Mouse (Mus musculus) cerebellum, postnatal 14 days (tissue): Measurements from ENCODE around the gene Slc5a8.

ENCODE experiments used
- DNase-seq, 2 experiments: peaks; one replicate each; pipeline ENCODE4 v3.0.0; 2021; ENCODE audit warnings: mixed read lengths in 2 of 2

Slc5a8 gene

DNA sequence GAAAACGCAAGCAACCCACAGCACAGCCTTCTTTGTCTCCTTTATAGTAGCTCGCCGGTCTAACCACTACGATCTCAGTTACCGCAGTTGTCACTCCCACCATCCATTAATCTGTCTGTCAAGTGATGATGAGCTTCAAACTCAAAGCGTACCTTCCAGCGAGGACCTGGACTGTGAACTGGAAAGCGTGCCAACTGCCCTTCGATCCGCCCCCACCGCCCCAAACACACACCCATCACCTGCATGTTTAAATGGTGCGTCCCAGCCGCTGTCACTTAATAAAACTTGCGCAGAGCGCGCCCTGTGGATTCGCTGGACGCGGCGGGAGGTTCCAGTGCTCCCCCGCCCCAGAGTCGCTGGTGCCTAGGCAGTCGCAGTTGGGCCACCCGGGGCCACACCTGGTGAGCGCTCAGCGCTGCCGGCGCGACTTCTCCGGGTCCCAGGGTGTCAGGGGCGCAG is at the start of gene Slc5a8:
Gene Slc5a8 (plus strand): TSS at position 361 of the 459 bp plus-strand sequence.
- DNase-seq: no peak

DNA sequence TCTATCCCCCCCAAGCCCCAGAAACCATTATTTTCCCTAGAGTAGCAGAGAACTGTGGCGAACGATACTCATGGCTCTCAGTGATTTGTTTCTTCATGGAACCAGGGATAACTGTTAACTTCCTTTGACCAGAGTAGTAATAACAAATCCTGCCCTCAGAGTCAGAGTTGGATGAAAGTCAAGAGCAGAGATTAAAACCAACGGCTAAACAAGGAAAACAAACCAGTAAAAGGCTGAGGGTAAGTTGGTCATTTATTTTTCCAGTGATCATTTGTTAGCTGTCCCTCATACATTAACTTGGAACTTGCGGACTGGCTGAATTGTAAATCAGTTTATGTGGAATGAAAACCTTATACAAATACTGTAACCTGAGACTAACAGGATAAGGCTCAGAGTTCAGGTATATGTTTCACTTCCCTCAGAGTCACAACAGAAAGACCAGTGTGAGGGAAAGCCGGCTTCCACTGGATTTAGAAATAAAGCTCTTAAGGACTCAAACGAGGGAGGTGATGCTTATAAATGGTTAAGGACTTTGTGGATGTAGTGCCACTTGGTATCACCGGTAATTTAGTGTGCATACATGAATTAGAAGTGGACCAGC is 36.8 kb upstream of the Slc5a8 start:
- DNase-seq: no peak

DNA sequence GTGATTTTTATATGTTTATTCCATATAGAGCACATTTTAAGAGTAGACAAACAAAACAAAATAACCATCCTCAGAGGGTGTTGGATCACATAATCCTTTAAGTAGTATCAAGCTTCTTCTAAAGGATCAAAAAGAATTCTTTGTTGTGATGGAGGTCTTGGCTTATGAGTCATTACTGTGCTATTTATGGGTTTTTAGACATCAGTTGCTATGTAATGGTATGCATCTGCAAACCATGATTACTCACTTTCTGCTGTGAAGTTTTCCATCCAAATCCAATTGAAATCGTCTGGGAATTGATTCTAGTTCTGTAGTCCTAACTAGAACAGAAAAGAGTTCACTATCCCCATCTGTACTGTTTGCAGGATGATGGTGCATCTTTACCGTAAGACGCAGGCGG is 35.8 kb upstream of the Slc5a8 start:
- no peak for DNase-seq

DNA sequence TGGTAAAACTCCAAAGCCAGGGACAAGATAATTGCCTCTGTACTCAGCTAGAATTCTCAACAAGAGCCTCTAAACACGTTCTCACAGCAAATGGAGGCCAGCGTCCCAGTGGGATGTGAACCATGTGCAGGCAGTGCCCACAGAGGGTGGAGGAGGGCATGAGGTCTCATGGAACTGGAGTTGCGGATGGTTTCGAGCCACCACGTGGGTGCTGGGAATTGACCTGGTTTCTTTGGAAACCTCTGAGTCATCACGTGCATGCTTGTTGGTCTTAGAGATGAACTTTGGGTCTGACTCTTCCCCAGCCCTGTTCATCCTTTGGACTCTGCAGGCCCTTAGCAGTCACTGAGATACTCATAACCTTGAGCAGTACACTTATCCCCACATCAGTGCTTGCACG is 32.5 kb upstream of the Slc5a8 start:
- DNase-seq: no peak

DNA sequence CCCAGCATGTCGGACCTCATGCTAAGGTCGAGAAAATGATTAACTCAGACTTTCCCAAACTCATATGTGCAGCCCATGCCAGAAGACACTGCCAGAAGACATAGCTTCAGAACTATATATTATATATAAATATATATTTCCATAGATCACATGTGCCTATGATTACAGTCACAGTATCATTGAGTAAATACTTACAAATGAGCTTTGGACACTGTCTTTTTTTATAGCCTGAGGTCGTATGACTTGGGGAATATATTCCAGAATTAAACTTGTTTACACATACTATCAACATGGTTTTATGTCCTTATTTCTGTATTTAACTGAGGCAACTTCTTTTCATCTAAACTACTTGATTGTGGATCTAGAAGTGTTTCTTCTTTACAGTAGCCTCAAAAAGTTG is 24.9 kb upstream of the Slc5a8 start:
- DNase-seq: no peak

DNA sequence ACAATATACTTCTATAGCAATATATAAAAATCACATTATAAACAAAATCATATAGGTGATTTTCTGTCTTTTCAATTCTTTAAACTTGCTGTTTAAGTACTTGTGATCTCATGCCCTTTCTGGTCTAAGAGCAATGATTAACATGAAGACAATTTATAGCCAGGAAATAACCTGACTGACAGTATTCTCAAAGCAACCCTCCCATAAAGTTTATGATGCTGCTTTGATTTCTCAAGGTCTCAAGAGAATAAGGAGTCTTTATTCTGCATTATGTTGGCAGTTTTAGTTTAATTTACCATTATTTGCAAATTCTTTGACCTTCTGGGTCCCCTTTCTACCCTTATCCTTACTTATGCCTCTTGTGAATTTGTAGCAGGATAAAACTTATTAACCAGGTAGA is 24.4 kb upstream of the Slc5a8 start:
- DNase-seq: no peak

DNA sequence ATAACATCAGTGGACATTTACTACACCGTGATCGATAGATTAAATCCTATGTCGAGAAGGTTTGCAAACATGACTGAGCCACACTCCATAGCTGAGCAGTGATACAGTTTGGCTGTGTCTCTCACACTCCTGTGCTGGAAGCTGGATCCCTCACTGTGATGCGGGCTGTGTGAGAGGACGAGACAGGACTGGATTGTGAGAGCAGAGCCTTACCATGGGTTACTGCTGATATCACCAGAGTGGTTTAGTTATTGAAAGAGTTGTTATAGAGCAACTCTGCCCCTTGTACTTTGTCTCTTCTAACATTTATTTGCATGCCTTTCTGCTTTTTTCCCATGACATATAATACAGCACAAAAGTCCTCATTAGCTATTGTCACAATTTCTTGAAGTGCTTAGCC is 23.5 kb upstream of the Slc5a8 start:
- DNase-seq: no peak

DNA sequence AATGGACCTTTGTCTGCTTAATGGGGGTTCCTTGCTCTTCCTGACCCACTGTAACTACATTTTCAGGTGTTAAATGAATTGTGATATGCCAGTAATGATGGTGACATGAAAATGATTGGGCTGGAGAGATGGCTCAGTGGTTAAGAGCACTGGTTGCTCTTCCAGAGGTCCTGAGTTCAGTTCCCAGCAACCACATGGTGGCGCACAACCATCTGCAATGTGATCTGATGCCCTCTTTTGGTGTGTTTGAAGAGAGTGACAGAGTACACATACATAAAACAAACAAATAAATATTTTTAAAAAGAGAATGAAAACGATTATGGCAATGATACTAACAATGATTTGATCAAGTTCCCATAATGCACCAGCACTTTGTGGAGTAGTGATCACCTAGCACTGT is 19.8 kb upstream of the Slc5a8 start:
- no peak for DNase-seq

DNA sequence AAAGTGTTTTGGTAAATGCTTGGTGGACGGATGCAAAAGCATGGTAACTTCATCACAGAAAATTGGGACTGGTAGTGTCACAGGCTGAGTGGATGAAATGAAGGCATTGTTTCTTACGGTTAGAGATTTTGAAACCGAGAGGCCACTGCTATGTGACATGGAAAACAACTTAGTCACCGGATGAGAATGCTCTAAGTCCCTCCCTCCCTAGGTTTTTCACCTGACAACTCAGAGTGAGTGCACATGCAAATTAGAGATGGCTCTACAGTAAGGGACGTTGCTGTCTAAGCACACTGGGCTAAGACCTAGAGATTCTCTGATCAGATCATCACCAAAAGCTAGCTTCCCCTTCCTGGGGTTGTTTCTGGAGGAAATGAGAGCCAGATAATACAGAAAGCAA is 10.9 kb upstream of the Slc5a8 start:
- DNase-seq: no peak

DNA sequence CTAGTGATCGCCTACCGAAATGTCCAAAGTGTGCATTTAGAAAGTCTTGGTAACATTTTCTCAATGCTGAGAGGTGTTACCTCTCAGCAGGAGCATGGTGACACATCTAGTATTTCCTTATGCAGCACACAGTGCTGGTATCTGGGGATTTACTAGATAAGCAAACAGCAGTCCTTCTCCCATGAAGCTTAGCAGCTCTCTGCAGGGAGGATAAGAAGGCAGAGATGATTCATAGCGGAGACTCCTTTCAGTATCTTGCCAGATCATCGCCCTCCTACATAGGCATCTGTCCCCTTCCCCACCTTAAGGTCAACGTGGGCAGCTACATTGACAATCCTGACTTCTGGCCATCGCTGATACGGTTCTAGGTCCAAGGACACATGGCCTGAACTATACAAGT is 8.4 kb upstream of the Slc5a8 start:
- DNase-seq: no peak

DNA sequence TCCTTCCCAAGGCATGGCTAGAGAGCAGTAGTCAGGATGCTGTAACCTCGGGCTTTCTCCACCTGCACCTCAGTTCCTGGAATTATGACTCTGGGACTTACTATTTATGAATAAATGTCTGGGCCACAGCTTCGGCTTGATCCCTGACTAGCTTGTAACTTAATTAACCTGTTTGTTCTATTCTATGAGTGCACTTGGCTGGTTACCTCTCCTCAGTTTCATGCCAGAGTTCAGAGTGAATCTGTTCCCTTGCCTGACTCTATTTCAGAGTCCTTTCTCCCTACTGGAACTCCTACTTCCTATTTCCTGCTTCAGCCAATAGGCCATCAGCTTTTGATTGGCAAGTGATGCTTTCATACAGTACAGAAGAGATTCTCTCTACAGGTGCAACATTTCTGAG is 2.1 kb upstream of the Slc5a8 start:
- no peak for DNase-seq

DNA sequence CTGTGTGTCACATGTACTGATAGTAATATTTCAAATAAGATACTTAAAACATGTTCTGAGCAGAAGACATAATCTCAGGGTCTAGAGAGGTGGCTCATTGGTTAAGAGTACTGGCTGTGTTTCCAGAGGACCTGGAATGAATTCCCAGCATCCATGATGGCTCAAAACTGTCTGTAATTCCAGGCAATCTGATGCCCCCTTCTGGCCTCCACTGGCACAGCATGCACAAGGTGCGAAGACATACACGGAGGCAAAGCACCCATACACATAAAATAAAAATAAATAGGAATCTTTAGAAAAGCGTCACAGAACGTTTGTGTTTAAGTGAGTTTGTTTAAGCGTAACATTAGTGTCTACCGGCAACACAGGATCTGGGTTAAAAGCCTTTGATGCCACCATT is 956 bp upstream of the Slc5a8 start:
- DNase-seq: no peak

DNA sequence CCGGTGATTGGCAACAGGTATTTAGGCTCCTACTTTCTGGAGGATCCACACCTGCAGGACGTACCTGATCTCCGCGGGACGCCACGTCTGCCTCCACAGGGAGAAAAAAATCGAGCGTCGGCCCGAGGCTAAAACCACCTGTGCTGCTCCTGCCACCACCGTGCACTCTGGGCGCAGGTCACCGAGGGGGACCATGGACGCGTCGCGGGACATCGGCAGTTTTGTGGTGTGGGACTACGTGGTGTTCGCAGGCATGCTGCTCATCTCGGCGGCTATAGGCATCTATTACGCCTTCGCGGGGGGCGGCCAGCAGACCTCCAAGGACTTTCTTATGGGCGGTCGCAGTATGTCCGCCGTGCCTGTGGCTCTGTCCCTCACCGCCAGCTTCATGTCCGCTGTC is 322 bp downstream of the Slc5a8 start:
- no peak for DNase-seq

DNA sequence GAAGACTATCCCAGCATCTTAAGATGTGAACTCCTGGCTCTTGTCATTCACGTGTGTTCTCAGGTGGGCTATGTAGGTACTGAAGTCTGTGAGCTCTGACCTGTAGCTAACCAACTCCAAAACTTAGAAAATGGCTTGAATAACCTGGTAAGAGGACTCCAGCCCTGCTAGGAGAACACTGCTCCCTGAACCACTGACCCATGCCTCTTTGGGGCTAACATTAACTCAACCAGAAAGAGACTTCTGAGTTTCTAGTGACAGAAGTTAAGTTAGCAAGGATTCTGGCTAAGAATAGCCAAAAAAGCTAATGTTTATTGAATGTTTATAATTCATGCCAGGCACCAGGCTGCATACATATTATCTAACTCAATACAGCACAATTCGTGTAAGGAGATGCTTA is 2.6 kb downstream of the Slc5a8 start:
- no peak for DNase-seq

DNA sequence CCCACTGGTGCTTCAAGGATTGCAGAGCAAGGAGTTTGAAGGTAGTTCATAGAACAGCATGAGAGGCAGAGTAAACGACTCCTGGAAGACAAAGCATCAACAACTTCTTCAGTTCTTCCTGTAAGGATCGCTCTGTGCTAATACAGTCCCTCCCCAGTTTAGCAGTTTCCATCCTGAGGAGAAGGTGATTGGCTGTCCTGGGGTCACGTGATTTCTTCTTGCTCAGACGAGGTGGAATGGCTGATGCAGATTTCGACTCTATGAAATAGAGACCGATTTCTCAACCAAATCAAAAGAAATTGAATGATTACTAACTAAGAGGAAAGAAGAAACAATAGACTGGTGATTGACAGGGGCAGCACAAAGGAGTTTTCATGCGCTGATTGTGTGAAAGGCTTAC is 5.6 kb downstream of the Slc5a8 start:
- DNase-seq: no peak

DNA sequence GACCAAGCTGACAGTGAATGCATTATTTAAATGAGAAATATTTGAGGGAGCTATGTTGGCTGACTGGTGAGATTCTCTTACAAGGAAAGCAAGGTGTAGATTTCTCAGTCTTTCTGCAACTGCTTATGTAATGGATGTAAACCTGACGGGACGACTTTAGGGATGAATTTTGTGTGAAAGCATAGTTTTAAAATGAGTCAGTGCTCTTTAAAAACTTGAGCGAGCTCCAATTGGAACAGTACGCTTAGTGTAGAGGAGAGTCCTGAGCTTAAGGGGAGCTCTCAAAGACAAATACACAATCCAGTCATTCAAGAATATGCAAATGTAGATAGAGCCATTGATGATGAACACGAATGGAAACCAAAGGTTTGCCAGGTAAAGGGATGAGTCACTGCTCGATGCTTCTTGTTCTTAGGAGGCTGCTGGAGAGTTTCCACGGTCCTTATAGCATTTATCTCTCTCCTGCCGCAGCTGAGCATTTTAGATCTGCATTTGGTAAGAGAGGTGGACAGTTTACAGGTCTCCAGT is 6.8 kb downstream of the Slc5a8 start:
- DNase-seq: no peak

DNA sequence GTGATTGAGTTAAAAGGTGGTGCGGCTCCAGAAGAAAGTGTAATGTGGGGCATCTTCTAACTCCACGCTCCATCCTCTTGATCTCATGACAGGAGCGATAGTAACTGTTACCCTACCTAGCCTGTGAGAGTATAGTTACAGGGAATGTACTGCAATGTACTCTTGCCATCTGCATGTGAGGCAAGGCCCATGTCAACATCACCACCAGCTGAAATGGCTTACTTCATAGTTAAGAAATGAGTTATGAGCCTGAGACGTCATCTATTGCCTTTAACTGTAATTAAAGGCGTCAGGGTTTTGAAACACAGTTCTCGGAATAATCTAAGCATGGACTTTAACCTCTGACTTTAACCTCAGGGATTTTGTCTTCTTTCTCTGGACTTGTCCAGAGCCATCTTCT is 11.2 kb downstream of the Slc5a8 start:
- no peak for DNase-seq

DNA sequence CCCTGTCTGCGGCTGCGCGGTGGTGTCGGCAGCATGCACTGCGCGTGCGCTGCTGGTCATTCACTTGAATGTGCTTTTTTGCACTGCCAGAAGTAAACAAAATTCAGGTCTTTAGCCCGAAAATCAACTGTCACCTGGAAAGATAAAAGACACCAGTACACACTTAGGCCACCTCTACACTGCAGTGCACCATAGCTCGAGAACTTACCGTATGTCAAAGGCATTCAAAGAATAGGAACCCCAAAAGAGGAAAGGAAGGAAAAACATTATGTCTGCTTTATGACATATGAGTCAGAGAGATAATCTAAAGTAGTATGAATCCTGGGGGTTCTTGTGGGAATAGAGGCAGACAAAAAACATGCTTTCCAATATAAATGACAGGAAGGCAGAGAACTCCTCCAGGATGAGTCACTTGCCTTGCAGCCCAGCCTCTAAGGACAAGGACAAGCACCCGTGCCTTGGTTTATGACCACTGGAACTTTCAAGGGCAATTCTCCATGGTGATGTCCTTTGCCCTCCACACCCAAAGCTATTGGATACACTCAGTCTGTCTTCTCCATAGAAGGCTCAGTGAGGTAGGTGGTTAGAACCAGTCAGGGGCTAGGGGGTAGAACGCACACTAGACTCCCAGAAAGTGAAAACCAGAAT is 64.0 kb downstream of the Slc5a8 start:
- DNase-seq: no peak

DNA sequence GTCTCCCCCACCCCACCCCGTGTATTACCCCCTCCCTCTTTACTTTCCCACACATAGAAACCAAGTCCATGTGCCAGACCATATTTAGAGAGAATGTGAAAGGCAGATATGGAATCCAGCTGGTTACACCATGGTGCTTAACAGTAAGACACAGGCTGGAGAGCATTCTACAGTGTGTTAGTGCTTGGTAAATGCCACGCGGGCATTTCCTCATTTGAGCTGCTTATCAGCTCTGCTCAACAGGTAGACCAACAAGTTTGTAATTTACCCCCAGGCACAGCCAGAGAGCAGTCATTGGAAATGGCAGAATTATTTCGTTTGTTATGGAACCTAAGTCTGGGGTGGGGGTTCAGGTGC is 64.5 kb downstream of the Slc5a8 start:
- DNase-seq: no peak

DNA sequence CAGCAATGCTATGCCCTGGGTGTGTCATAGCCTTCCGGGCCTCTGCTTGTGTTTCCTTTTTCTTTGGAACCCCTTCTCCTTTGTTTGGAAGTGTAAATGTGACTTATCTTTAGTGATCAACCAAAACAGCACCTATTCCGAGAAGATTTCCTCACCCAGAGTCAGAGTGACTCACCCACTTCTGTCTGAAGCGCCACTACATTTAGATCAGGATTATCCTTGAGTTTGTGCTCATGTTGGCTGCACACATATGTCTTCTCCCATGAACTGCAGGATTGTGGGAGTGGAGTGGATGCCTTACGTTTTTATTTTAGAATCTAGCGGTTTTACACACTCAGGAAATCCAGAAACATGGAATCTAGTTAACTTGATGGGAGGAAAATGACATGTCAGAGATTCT is 75.0 kb downstream of the Slc5a8 start:
- no peak for DNase-seq

DNA sequence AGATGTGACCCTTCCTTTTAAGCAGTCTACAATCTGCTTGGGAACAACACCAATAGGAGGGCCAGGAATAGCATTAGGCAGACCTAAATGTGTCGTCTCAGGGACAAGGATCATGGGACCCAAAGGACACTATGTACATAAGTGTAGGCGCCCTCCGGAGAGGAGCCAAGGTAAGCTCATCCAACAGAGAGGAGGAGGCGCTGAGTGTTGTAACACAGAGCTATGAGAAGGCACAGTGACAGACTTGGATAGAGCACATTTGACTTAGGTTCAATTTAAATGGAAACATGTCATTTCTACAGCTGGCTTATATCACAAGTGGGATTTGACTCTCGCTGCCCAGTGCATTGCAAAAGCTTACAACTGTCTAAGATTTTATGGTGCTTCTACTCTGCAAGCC is 82.8 kb downstream of the Slc5a8 start:
- no peak for DNase-seq

DNA sequence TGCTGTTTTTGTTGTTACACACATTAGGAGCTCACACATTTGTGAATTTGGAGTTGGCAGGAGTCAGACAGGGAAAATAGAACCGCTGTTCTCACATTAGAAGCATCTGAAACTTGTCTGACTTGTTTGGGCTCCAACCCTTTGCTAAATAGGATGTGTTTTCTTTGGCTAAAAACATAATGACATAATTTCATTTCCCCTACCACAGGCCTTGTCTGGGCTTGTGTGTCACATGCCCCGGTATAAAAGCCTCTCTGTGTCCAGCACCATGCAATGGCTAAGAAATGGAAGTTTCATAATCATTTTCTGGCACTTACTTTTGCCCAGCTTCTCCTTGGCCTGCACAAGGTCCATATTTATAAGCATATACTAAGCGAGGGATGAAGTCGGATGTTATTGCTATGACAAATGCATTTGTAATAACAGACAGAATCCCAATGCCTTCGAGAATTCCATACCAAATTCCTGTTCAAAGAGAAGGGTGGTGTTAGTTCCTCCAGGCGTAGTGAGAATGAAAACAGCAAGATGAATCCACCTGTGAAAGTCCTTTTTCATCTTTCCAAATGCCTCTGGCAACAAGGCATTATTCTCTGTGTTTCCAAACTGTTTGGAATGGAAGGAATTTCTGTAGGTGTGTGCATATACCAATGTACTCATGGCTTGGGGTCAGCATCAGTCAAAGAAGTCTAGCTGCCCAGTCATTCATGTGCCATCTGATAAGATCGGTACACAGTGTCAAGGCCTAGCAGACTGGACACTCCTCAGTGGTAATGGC is 85.3 kb downstream of the Slc5a8 start:
- no peak for DNase-seq

DNA sequence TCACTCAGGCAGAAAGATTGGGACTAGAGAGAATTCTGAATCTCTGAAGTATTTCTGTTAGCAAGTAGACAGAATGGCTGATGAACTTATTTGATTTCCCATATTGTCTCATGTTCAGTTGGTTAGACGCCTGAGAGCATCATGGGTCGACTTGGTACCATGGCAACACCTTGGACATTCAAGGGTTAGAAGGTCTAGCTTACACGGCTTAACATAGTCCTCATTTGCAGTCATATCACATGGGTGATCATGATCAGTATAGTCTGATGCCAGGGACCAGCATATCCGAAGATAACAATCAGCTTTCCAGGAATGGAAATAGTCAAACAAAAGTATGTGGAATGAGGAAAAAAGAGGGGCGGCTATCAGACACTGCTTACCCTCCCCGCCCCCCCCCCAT is 93.1 kb downstream of the Slc5a8 start:
- no peak for DNase-seq
